Mouse (Mus musculus): ENCODE data around the gene Ubap2.

DNA sequence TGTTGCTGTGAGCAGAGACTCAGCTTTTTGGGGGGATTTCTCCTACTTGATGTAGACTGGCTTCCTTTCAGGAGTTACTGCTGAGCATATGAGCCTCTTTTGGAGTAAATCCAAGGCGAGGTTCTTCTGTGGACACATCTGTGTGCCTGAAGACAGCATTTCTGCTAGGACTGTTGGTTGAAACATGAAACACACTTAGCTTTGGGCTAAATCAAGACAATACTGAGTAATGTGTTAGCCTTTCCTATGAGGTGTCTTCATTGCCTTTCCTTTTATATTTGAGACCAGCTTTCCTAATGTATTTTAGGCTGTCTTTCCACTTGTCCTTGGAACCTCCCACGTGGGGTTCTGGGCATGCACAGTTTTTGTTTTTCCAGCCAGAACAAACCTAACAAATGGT is 100.3 kb downstream of the Ubap2 start:
- TF ChIP-seq CTCF (IDR thresholded peaks at IDR 0.05 in 2 of 3, conservative IDR thresholded peaks at IDR 0.05 in 1 of 3; ENCODE audit: control insufficient read depth in 1 of 3, insufficient read depth in 1 of 3, low read depth in 2 of 3, low read length in 3 of 3, poor library complexity in 1 of 3, severe bottlenecking in 1 of 3) (no peak), NRF1 (IDR thresholded peaks at IDR 0.05; ENCODE audit: insufficient read depth, low read depth, low read length, poor library complexity, severe bottlenecking) (no peak), ZC3H11A (IDR thresholded peaks at IDR 0.05; ENCODE audit: low read depth, low read length) (no peak), POLR2AphosphoS2 (IDR thresholded peaks at IDR 0.05; ENCODE audit: low read length) (no peak), TBP (IDR thresholded peaks at IDR 0.05; ENCODE audit: low read depth, low read length) (no peak), POLR2A (IDR thresholded peaks at IDR 0.05; ENCODE audit: control insufficient read depth in 1 of 2, insufficient read depth in 1 of 2, low read depth in 1 of 2, low read length in 2 of 2, poor library complexity in 1 of 2) (no peak), ZKSCAN1 (IDR thresholded peaks at IDR 0.05; ENCODE audit: low read depth, low read length) (no peak)

All from MEL (cell line).